Mouse (Mus musculus) embryonic fibroblast, embryonic 13.5 days (primary cell): ENCODE measurements around the gene Nat8.

Experiments
- CTCF ChIP-seq: IDR thresholded peaks from 2 replicates; pipeline ENCODE4 v1.5.1; 2011; ENCODE audit warnings: mild to moderate bottlenecking, control low read depth, low read length, moderate library complexity, borderline replicate concordance; ENCODE audit not compliant: insufficient read depth
- POLR2A ChIP-seq: IDR thresholded peaks from 2 replicates; pipeline ENCODE4 v1.6.1; 2011; ENCODE audit warnings: low read depth, mild to moderate bottlenecking, control low read depth, low read length, moderate library complexity

DNA sequence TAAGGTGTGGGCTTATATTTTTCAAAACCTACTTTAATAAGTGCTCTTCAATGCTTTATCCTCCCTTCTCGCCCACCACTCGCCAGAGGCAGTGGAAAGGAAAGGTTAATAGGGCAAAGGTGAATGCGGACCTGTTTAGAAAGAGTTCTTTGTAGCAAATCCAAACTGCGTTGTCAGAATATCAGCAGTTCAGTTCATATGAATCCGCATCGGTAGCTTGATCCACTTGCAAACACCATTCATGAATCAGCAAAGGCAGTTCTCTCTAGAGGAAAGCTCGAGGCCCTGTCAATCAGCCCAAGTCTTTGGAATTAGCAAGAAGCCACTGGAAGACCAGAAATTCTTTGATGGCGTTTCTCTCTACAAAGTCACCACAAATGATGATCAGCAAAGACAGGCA, 6.8 kb upstream of the Nat8 start:
- TF ChIP-seq POLR2A (no peak), CTCF (no peak)
